Mouse (Mus musculus) G1E (cell line): ENCODE measurements around the gene Znrd1as.

Experiments used
- CTCF ChIP-seq: IDR thresholded peaks from 2 replicates; pipeline ENCODE4 v1.5.1; 2012; ENCODE audit warnings: low read depth, low read length, inconsistent platforms, mixed read lengths
- GATA1 ChIP-seq: IDR thresholded peaks from 2 replicates; pipeline ENCODE4 v1.6.1; 2012; ENCODE audit warnings: borderline replicate concordance, low read length, inconsistent platforms, mixed read lengths
- POLR2AphosphoS5 ChIP-seq: IDR thresholded peaks from 2 replicates; pipeline ENCODE4 v1.6.1; 2012; ENCODE audit warnings: low read depth, low read length, inconsistent platforms; ENCODE audit not compliant: insufficient replicate concordance
- TAL1 ChIP-seq: conservative IDR thresholded peaks from 2 replicates; pipeline ENCODE4 v1.6.1; 2012; ENCODE audit warnings: low read depth, low read length, inconsistent platforms, mixed read lengths

GRCm38 (mm10) chr17:36950981-36951947 is 7.1 kb upstream of the Znrd1as start, which contains the start of gene Ppp1r11:
- TF ChIP-seq CTCF, result no peak
- no peak for TF ChIP-seq GATA1
- TF ChIP-seq TAL1, result no peak
- no peak for TF ChIP-seq POLR2AphosphoS5
